Mouse (Mus musculus): ENCODE measurements around the gene Xlr4a. TPM values are rescaled to one million over a fixed set of nuclear protein-coding genes. Genes with fewer than 3 reads are reported as not detected.

The Xlr4a gene
- polyA plus RNA-seq, 1 experiment from 2014 or later, result 0.84 TPM

- H3K9me3 ChIP-seq, result no peaks in the 10 kb centered on the region
- DNase-seq (ENCODE audit: low spot score), result no peak
- peaks cover 7% of the 10 kb centered on the region; the same call in 1 of the 2 replicates for H3K27me3 ChIP-seq (ENCODE audit: insufficient read depth, poor library complexity, severe bottlenecking)
- no peaks in the 10 kb centered on the region for H3K36me3 ChIP-seq
- WGBS, result 76% methylated on average over 8 of the region's 8 CpGs
- no peak overlapping the region for H3K27ac ChIP-seq
- no peak overlapping the region for H3K4me3 ChIP-seq
- H3K4me1 ChIP-seq, result no peaks in the 10 kb centered on the region
These were observed 43.4 kb downstream of the Xlr4a start for GRCm38 (mm10) chrX:73038831-73039230.

- Histone ChIP-seq H3K27ac (no peak within 1 kb of the TSS), H3K4me1 (no peaks in the 10 kb centered on the region), H3K9me3 (no peaks in the 10 kb centered on the region), H3K36me3 (no peaks in the 10 kb centered on the region), H3K27me3 (ENCODE audit: insufficient read depth, poor library complexity, severe bottlenecking) (peaks cover 7% of the 10 kb centered on the region; the same call in 1 of the 2 replicates), H3K4me3 (no peak within 1 kb of the TSS)
- 53% methylated on average over 1 of the region's 1 CpGs for WGBS
- DNase-seq (ENCODE audit: low spot score), result no peak
These were observed 45.3 kb downstream of the Xlr4a start, which contains the start of gene Pnma5 for GRCm38 (mm10) chrX:73037003-73037402. Pnma5 (minus strand) TSS chrX:73037103.

Other genes with a start within 250 kb of the Xlr4a start
- 54.8 and 60.5 TPM in 2 replicates for gene Cetn2, start 164.1 kb downstream of the Xlr4a start, polyA plus RNA-seq (2016; fragmentation: Nextera tagmentation; extraction: Ambion mirVana)
- 21.4 and 23.0 TPM in 2 replicates for gene Nsdhl, start 163.9 kb downstream of the Xlr4a start, polyA plus RNA-seq (2016; fragmentation: Nextera tagmentation; extraction: Ambion mirVana)
- 5.7 and 7.2 TPM in 2 replicates for gene Zfp185, start 95.1 kb downstream of the Xlr4a start, polyA plus RNA-seq (2016; fragmentation: Nextera tagmentation; extraction: Ambion mirVana)
- 0.07 and 0.11 TPM in 2 replicates for gene Pnma5, start 45.4 kb downstream of the Xlr4a start, polyA plus RNA-seq (2016; fragmentation: Nextera tagmentation; extraction: Ambion mirVana)
- 0.08 TPM in 1 of 2 replicates, not detected in the other for gene Pnma3, start 17.7 kb downstream of the Xlr4a start, polyA plus RNA-seq (2016; fragmentation: Nextera tagmentation; extraction: Ambion mirVana)
- 1.8 and 2.4 TPM in 2 replicates for gene Xlr3a, start 14.6 kb upstream of the Xlr4a start, polyA plus RNA-seq (2016; fragmentation: Nextera tagmentation; extraction: Ambion mirVana)
- 0.10 and 0.23 TPM in 2 replicates for gene Gm14685, start 34.6 kb upstream of the Xlr4a start, polyA plus RNA-seq (2016; fragmentation: Nextera tagmentation; extraction: Ambion mirVana)
- gene Xlr5b, start 66.3 kb upstream of the Xlr4a start, polyA plus RNA-seq (2016; fragmentation: Nextera tagmentation; extraction: Ambion mirVana), result not detected in 2 replicates
- 0.13 TPM in 1 of 2 replicates, not detected in the other for gene DXBay18, start 67.0 kb upstream of the Xlr4a start, polyA plus RNA-seq (2016; fragmentation: Nextera tagmentation; extraction: Ambion mirVana)
- gene Spin2d, start 94.5 kb upstream of the Xlr4a start, polyA plus RNA-seq (2016; fragmentation: Nextera tagmentation; extraction: Ambion mirVana), result not detected in 2 replicates
- 6.0 and 9.8 TPM in 2 replicates for gene Xlr3b, start 109.7 kb upstream of the Xlr4a start, polyA plus RNA-seq (2016; fragmentation: Nextera tagmentation; extraction: Ambion mirVana)
- 0.74 and 0.83 TPM in 2 replicates for gene Xlr4b, start 131.9 kb upstream of the Xlr4a start, polyA plus RNA-seq (2016; fragmentation: Nextera tagmentation; extraction: Ambion mirVana)
- 7.6 and 8.1 TPM in 2 replicates for gene F8a, start 145.8 kb upstream of the Xlr4a start, polyA plus RNA-seq (2016; fragmentation: Nextera tagmentation; extraction: Ambion mirVana)
- gene Xlr4c, start 160.7 kb upstream of the Xlr4a start, polyA plus RNA-seq (2016; fragmentation: Nextera tagmentation; extraction: Ambion mirVana), result 0.25 and 0.34 TPM in 2 replicates
- not detected in 2 replicates for gene Xlr3c, start 182.9 kb upstream of the Xlr4a start, polyA plus RNA-seq (2016; fragmentation: Nextera tagmentation; extraction: Ambion mirVana)
- gene Xlr5a, start 210.5 kb upstream of the Xlr4a start, polyA plus RNA-seq (2016; fragmentation: Nextera tagmentation; extraction: Ambion mirVana), result not detected in 2 replicates
- not detected in 2 replicates for gene Xlr5c, start 210.5 kb upstream of the Xlr4a start, polyA plus RNA-seq (2016; fragmentation: Nextera tagmentation; extraction: Ambion mirVana)